Mouse (Mus musculus) left cerebral cortex, postnatal 10 days (tissue): ENCODE measurements around the gene Elf3. TPM values are rescaled to one million over a fixed set of nuclear protein-coding genes. Genes with fewer than 3 reads are reported as not detected.

Experiments
- DNase-seq, 2 experiments: peaks; one replicate each; pipeline ENCODE4 v3.0.0; 2021 to 2022; ENCODE audit warnings: low spot score in 2 of 2, mixed read lengths in 1 of 2; ENCODE audit errors: extremely low spot score in 1 of 2
- intact Hi-C: fragments of 180-260 bp; cut with DNase I; formaldehyde crosslinking; loops from one replicate; pipeline ENCODE4 v1.15.1; 2025
- total RNA-seq, 2 experiments: library from RNA; stranded (reverse); gene quantifications; 2 replicates each; pipeline ENCODE4 v1.2.3; 2021

Elf3 gene
- total RNA-seq, 2 experiments from 2014 or later, result not detected

DNA sequence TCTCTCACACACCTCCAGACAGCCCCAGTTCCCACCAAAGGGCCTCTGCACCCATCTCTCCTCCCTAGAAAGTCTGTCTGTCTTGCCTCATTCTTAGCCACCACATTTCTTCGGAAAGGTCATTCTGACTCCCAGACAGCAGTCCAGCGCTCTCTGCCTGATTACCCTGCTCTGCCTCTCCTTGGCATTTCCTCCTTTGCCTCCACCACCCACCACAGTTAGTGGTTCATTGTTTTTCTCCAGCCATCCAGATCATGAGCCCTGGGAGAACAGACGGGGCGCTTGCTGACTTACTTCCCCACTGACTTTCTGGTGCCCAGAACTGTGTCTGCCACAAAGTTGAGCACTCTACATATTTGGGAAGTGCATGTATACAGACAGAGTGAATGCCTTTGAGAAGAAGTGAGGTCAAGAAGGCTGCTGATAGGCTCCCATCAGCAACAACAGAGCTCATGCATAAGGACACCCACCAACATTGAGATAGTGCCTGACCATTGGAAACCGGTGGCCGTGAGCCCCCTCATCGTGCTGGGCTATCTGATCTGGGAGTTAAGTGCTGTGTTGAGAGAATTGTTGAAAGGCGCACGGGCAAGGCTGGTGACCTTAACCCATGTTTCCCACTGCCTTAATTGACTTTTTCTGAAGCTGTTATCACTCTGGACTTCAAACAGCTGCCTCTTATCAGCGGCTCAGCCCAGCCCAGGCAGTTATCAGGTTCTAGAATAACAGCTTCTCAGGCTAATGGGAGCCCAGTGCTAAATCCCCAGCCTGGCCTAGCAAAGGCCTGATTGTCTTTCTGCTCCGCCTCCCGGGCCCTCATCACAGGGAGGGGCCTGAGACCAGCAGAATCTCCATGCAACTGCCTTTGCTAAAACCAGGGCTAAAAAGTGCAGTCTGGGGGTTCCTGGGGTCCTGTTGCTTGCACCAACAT, 53.9 kb downstream of the Elf3 start:
- DNase-seq, result no peak
- intact Hi-C loops, result no loop called here

Other genes with a start within 250 kb of the Elf3 start
- gene Lgr6, start 153.3 kb downstream of the Elf3 start, total RNA-seq, result 1 to 10 TPM; 2.6 to 3.1 TPM
- under 1 TPM in 1 of 2 experiments, not detected in 1; 0.22 TPM for gene Ptpn7, start 125.9 kb downstream of the Elf3 start, total RNA-seq
- 100 to 1,000 TPM; 418 to 439 TPM for gene Arl8a, start 111.7 kb downstream of the Elf3 start, total RNA-seq
- gene Gpr37l1, start 90.9 kb downstream of the Elf3 start, total RNA-seq, result 10 to 100 TPM; 99.0 to 99.3 TPM
- gene Rnpep, start 25.5 kb upstream of the Elf3 start, total RNA-seq, result 10 to 100 TPM; 47.3 to 52.1 TPM
- 100 to 1,000 TPM; 155 to 166 TPM for gene Timm17a, start 55.2 kb upstream of the Elf3 start, total RNA-seq
- under 1 TPM; 0.36 to 0.54 TPM for gene Lmod1, start 66.2 kb upstream of the Elf3 start, total RNA-seq
- gene Shisa4, start 116.7 kb upstream of the Elf3 start, total RNA-seq, result 100 to 1,000 TPM; 118 to 121 TPM
- gene Ipo9, start 171.9 kb upstream of the Elf3 start, total RNA-seq, result 100 to 1,000 TPM; 170 TPM